Mouse (Mus musculus) ES-Bruce4 (cell line): ENCODE results near the gene Rab5if. TPM values are rescaled to one million over a fixed set of nuclear protein-coding genes. Genes with fewer than 3 reads are reported as not detected.
"Not testable (repeated sequence)": the region's sequence is repeated elsewhere in the genome, so short reads cannot be mapped to it uniquely, and the experiment has no call there.

Source experiments
- H3K27ac ChIP-seq: 2 replicates; pipeline ENCODE4 v1.5.1; 2012; ENCODE audit warnings: low read length, inconsistent platforms; ENCODE audit not compliant: insufficient read depth
- H3K27me3 ChIP-seq: 2 replicates; pipeline ENCODE4 v1.6.1; 2012; ENCODE audit warnings: mild to moderate bottlenecking, low read length, inconsistent platforms; ENCODE audit not compliant: control insufficient read depth, poor library complexity, insufficient read depth, severe bottlenecking
- H3K36me3 ChIP-seq: 2 replicates; pipeline ENCODE4 v1.6.1; 2012; ENCODE audit warnings: inconsistent platforms, mild to moderate bottlenecking, low read length, moderate library complexity; ENCODE audit not compliant: control insufficient read depth, poor library complexity, insufficient read depth, severe bottlenecking
- H3K4me1 ChIP-seq: one replicate; pipeline ENCODE4 v1.8.1; 2011; ENCODE audit warnings: low read length; ENCODE audit not compliant: control insufficient read depth, insufficient read depth
- H3K4me3 ChIP-seq: 2 replicates; pipeline ENCODE4 v1.5.1; 2011; ENCODE audit warnings: low read depth, mild to moderate bottlenecking, low read length
- H3K9ac ChIP-seq: 2 replicates; pipeline ENCODE4 v1.6.1; 2012; ENCODE audit warnings: low read depth, mild to moderate bottlenecking, inconsistent platforms; ENCODE audit not compliant: poor library complexity, severe bottlenecking
- H3K9me3 ChIP-seq: replicated peaks from 2 replicates; pipeline ENCODE4 v1.6.1; 2012; ENCODE audit warnings: mild to moderate bottlenecking, low read length, inconsistent platforms; ENCODE audit not compliant: control insufficient read depth, poor library complexity, insufficient read depth, severe bottlenecking
- CTCF ChIP-seq: IDR thresholded peaks from one replicate; pipeline ENCODE4 v1.8.1; 2011; ENCODE audit warnings: low read depth, low read length
- EP300 ChIP-seq: IDR thresholded peaks from 2 replicates; pipeline ENCODE4 v1.6.1; 2011; ENCODE audit warnings: low read depth, low read length; ENCODE audit not compliant: insufficient read depth
- POLR2A ChIP-seq: IDR thresholded peaks from one replicate; pipeline ENCODE4 v1.8.1; 2011; ENCODE audit warnings: low read length; ENCODE audit not compliant: insufficient read depth
- polyA plus RNA-seq: library from polyadenylated mRNA; stranded (reverse); fragments of >200 nt; gene quantifications from 2 replicates; pipeline ENCODE4 v1.2.4, GENCODE M21; 2011; ENCODE audit warnings: low read depth; ENCODE audit not compliant: missing spikeins, insufficient read depth, insufficient read length

Gene Rab5if
- polyA plus RNA-seq, 1 experiment, result 98.2 TPM

DNA sequence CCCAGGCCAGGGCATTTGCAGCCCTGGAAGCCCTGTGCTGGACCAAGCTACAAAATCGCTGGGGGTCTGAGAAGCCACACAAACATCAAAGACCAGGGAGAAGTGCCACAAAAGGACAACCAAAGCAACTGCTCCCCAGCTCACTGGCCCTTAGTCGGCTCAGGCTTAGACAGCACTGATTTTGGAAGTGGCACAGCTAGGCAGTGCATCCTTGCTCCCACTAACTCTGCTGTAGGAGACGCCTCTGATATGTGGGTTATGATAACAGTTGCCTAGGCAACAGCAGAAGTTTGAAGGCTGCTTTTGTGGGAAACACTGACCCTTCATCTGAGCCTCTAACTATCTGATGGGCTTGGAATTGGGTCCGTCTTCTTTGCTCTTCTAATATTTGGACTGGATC is 36.3 kb downstream of the Rab5if start:
- no peaks in the 10 kb centered on the region for H3K27me3 ChIP-seq
- no peak overlapping the region for H3K4me3 ChIP-seq
- no peak overlapping the region for H3K27ac ChIP-seq
- no peaks in the 10 kb centered on the region for H3K36me3 ChIP-seq
- H3K9ac ChIP-seq, result no peak overlapping the region
- H3K9me3 ChIP-seq, result no peaks in the 10 kb centered on the region
- H3K4me1 ChIP-seq, result no peaks in the 10 kb centered on the region
- TF ChIP-seq CTCF, result no peak
- TF ChIP-seq EP300, result no peak
- TF ChIP-seq POLR2A, result no peak

DNA sequence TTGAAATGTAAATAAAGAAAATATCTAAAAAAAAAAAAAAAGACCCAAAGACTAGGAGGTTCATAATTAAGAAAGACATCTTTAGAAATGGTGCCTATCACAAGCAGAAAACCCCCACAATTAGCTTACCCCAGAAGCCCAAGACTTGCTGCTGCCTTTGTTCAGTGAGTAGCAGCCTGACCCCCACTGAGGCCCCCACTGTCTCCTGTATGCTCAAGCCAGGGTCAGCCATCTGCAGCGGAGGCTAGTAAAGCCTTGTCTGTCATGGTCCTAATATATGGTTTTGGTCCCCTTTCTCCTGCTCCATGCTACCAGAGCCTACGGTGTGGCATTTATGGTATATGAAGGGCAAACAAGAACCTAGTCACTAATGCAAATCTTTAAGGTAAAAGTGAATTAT is 38.4 kb downstream of the Rab5if start:
- H3K4me3 ChIP-seq, result no peak overlapping the region
- H3K9me3 ChIP-seq, result no peaks in the 10 kb centered on the region
- no peaks in the 10 kb centered on the region for H3K4me1 ChIP-seq
- H3K27ac ChIP-seq, result no peak overlapping the region
- TF ChIP-seq CTCF, result no peak
- no peak for TF ChIP-seq POLR2A
- TF ChIP-seq EP300, result no peak
- no peak overlapping the region for H3K9ac ChIP-seq
- H3K27me3 ChIP-seq, result no peaks in the 10 kb centered on the region
- H3K36me3 ChIP-seq, result no peaks in the 10 kb centered on the region

DNA sequence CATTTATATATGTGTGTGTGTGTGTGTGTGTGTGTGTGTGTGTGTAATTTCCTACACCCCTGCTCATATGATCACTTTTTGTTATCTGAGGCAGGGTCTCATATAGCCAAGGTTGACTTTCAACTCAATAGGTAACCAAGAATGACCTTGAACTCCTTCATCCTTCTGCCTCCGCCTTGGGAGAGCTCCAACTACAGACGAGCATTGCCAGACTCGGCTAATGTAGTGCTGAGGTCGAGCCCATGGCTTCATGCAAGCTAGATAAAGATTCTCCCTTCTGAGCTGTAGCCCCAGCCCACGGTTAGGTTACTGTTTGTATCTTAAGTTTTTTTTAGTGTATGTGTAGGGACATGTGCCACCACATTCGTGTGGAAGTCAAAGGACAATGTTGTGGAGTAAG is 39.0 kb downstream of the Rab5if start:
- H3K27ac ChIP-seq, result no peak overlapping the region
- H3K27me3 ChIP-seq, result no peaks in the 10 kb centered on the region
- no peak overlapping the region for H3K4me3 ChIP-seq
- no peaks in the 10 kb centered on the region for H3K9me3 ChIP-seq
- TF ChIP-seq POLR2A (no peak), CTCF (no peak), EP300 (no peak)
- no peaks in the 10 kb centered on the region for H3K36me3 ChIP-seq
- no peak overlapping the region for H3K9ac ChIP-seq
- H3K4me1 ChIP-seq, result no peaks in the 10 kb centered on the region

DNA sequence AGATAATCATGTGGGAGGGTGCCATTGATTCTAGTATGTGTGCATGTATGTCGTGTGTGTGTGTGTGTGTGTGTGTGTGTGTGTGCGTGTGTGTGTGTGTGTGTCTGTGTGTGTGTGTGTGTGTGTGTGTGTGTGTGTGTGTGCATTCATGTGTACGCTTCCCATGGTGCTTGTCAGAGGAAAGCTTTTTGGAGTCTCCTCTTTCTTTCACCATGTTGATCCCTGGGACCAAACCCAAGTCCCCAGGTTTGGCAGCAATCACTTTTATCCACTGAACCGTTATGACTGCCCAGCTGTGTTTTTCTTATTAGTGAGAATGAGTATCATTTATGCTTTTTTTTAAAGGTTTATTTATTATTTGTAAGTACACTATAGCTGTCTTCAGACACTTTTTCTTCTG is 39.5 kb downstream of the Rab5if start:
- not testable (repeated sequence) for H3K9me3 ChIP-seq, H3K27me3 ChIP-seq, H3K27ac ChIP-seq, H3K9ac ChIP-seq, H3K36me3 ChIP-seq, H3K4me3 ChIP-seq, H3K4me1 ChIP-seq

DNA sequence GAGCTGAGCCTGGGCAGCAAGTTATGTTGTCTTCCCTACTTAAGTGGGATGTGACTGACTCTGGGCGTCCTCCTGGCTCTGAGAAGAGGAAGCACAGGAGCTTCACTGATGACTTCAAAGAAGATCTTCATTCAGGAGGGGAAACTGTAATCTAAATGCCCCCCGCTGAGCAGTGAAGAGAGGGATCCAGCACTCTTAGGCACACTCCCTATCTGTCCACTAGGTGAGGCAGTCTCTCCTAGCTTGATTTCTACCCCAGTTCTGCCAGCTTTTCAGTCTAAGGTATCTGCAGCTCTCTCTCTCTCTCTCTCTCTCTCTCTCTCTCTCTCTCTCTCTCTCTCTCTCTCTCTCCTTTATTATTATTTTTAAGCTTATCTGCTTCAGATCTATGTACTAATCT is 40.4 kb downstream of the Rab5if start:
- no peak overlapping the region for H3K4me3 ChIP-seq
- TF ChIP-seq EP300, result no peak
- no peak for TF ChIP-seq POLR2A
- TF ChIP-seq CTCF, result no peak
- no peaks in the 10 kb centered on the region for H3K4me1 ChIP-seq
- no peaks in the 10 kb centered on the region for H3K27me3 ChIP-seq
- H3K27ac ChIP-seq, result no peak overlapping the region
- no peak overlapping the region for H3K9ac ChIP-seq
- H3K9me3 ChIP-seq, result no peaks in the 10 kb centered on the region
- no peaks in the 10 kb centered on the region for H3K36me3 ChIP-seq

DNA sequence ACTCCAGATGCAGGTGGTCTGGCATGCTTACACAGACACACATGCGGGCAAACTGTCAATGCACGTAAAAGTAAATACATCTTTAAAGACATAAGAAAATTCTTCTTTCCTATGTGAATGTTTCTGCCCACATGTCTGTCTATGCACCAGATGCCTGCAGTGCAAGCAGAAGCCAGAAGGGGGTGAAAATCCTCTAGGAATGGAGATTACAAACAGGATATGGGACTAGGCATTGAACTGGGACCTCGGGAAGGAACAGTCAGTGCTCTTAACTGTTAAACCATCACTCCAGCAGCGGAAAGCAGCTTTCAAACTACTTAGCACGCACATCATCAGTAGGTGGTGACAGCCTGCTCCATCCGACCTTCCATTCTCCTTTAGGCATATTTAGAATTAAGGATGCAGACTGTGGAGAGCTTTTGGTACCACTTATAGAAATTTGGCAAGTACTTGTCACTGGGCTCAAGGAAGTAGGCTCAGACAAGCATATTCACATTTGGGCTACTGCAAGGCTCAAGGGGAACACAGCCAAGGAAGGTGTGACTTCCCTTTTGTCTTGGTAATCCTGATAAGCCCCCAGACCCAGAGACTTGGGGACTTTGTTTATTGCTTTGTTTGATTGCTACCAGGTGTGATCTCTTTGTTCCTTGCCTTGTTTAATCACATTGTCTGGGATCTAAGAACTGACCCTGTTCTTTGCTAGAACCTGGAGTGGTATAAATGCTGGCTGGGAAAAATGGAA is 42.2 kb downstream of the Rab5if start:
- no peaks in the 10 kb centered on the region for H3K4me1 ChIP-seq
- no peaks in the 10 kb centered on the region for H3K36me3 ChIP-seq
- no peaks in the 10 kb centered on the region for H3K27me3 ChIP-seq
- no peak overlapping the region for H3K27ac ChIP-seq
- TF ChIP-seq EP300, result no peak
- TF ChIP-seq CTCF, result peak; percentile 16
- TF ChIP-seq POLR2A, result no peak
- H3K9ac ChIP-seq, result no peak overlapping the region
- no peaks in the 10 kb centered on the region for H3K9me3 ChIP-seq
- no peak overlapping the region for H3K4me3 ChIP-seq

DNA sequence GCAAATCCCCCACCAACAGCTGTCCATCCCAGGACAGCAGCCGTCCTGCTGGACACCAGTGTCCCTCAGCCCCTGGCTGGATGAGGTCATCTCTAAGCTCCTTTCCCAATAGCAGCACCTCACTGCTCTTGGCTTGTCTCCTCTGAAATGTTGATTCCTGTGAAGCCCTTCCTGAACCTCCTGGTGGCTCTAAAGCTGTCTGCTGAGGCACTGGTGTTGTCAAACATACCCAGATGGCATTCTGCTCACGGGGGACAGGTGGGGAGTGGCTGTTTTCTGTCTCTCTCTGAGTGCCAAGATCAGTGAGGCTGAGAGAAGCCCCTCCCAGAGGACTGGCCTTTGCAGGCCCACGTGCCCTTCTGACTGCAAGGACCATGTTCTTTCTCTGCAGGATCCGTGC is 43.0 kb downstream of the Rab5if start:
- not testable (repeated sequence) for H3K9me3 ChIP-seq, H3K27me3 ChIP-seq, H3K4me1 ChIP-seq, H3K27ac ChIP-seq, H3K36me3 ChIP-seq, H3K4me3 ChIP-seq, H3K9ac ChIP-seq
